Mouse (Mus musculus): ENCODE results near the gene Slc25a3. TPM values are rescaled to one million over a fixed set of nuclear protein-coding genes. Genes with fewer than 3 reads are reported as not detected.

Slc25a3 gene
- total and polyA plus RNA-seq, 3 experiments = 428 to 792 (median 509) TPM

DNA sequence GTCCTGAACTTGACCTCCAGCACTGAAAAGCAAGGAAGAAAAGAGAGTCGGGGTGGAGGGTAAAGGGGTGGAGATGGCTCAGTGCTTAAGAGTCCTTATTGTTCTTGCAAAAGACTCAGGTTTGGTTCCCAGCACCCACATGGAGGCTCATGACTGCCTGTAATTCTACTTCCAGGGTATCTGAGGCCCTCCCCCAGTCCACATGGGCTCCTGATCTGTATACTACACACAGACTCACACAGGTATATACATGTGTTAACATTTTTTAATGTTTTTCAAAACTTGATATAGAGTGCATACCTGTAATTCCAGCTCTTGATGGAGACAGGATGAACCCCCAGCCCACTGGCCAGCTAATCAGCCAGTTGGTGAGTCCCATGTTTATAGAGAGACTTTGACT is 23.8 kb downstream of the Slc25a3 start:
- no peak overlapping the region for H3K27ac ChIP-seq (ENCODE audit: insufficient read depth, low read depth)
- H3K4me2 ChIP-seq (ENCODE audit: insufficient read depth, low read depth, poor library complexity, severe bottlenecking) = no peak overlapping the region
- H3K79me2 ChIP-seq (replicated peaks; ENCODE audit: control insufficient read depth, extremely low read depth, insufficient read depth, poor library complexity, severe bottlenecking) = no peaks in the 10 kb centered on the region
- no peaks in the 10 kb centered on the region for H3K27me3 ChIP-seq (replicated peaks)
- H3K4me3 ChIP-seq (replicated peaks in 1 of 3; ENCODE audit: low read depth in 2 of 3, low read length in 2 of 3, poor library complexity in 1 of 3) = no peak overlapping the region
- in situ Hi-C loops (cut with MboI; ENCODE audit: low pct_ligation_motif_present, low pct_unique_long_range_greater_than_20kb, low sequenced_read_pairs) (no loop called here), dilution Hi-C loops (cut with MboI; ENCODE audit: extremely low pct_ligation_motif_present, extremely low pct_unique_long_range_greater_than_20kb, low sequenced_read_pairs) (no loop called here)
- no peaks in the 10 kb centered on the region for H3K4me1 ChIP-seq (ENCODE audit: control insufficient read depth in 1 of 2, insufficient read depth in 2 of 2)
- no peak overlapping the region for H3K9ac ChIP-seq (ENCODE audit: insufficient read depth, low read depth)
- no peak for DNase-seq (ENCODE audit: extremely low read depth)
- H3K36me3 ChIP-seq (replicated peaks in 1 of 2; ENCODE audit: control insufficient read depth in 1 of 2, insufficient read depth in 1 of 2, low read length in 1 of 2) = no peaks in the 10 kb centered on the region
- H3K9me3 ChIP-seq (replicated peaks; ENCODE audit: low read length) = no peaks in the 10 kb centered on the region
- no peak for TF ChIP-seq USF1 (IDR thresholded peaks at IDR 0.05; ENCODE audit: low read depth, low read length)
- TF ChIP-seq CTCF (conservative IDR thresholded peaks at IDR 0.05 in 1 of 2, IDR thresholded peaks at IDR 0.05 in 1 of 2; ENCODE audit: low read depth in 2 of 2, low read length in 2 of 2) = no peak
- no peak for TF ChIP-seq RCOR1 (conservative IDR thresholded peaks at IDR 0.05; ENCODE audit: low read depth, low read length)
- no peak for TF ChIP-seq HCFC1 (IDR thresholded peaks at IDR 0.05; ENCODE audit: low read depth, low read length)
- no peak for TF ChIP-seq CHD2 (IDR thresholded peaks at IDR 0.05; ENCODE audit: low read length)
- TF ChIP-seq TBP (conservative IDR thresholded peaks at IDR 0.05; ENCODE audit: low read depth, low read length) = no peak
- no peak for TF ChIP-seq JUN (IDR thresholded peaks at IDR 0.05; ENCODE audit: insufficient read depth, low read depth, low read length)
- no peak for TF ChIP-seq MEF2A (IDR thresholded peaks at IDR 0.05; ENCODE audit: borderline replicate concordance, low read depth, low read length)
- TF ChIP-seq RAD21 (IDR thresholded peaks at IDR 0.05; ENCODE audit: low read depth, low read length) = no peak
- no peak for TF ChIP-seq CHD1 (IDR thresholded peaks at IDR 0.05; ENCODE audit: low read depth, low read length)
- TF ChIP-seq POLR2AphosphoS2 (IDR thresholded peaks at IDR 0.05; ENCODE audit: low read depth, low read length) = no peak
- TF ChIP-seq IRF4 (IDR thresholded peaks at IDR 0.05; ENCODE audit: low read depth, low read length) = no peak
- TF ChIP-seq MXI1 (IDR thresholded peaks at IDR 0.05; ENCODE audit: low read depth, low read length) = no peak
- no peak for TF ChIP-seq PAX5 (IDR thresholded peaks at IDR 0.05; ENCODE audit: low read length)
- TF ChIP-seq ZKSCAN1 (IDR thresholded peaks at IDR 0.05; ENCODE audit: borderline replicate concordance, low read depth, low read length) = no peak
- no peak for TF ChIP-seq MAFK (IDR thresholded peaks at IDR 0.05; ENCODE audit: insufficient replicate concordance, low read length)
- TF ChIP-seq NRF1 (IDR thresholded peaks at IDR 0.05; ENCODE audit: low read depth, low read length) = no peak

DNA sequence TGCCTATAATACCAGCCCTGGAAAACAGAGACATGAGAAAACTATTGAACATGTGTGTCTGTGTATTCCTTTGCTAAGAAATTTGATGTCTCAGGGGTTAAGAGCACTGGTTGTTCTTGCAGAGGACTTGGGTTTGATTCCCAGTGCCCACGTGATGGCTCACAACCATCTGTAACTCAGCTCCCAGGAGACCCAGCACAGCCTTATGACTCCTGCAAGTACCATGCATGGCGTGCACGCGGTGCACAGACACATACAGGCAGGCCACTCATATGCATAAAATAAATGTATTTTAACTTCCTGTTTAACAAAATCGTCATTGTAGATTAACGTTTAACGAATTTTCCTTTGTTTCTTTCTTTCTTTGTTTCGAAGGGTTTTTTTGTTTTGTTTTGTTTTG is 25.8 kb downstream of the Slc25a3 start:
- dilution Hi-C loops (cut with MboI; ENCODE audit: extremely low pct_ligation_motif_present, extremely low pct_unique_long_range_greater_than_20kb, low sequenced_read_pairs) = no loop called here
- H3K4me1 ChIP-seq (ENCODE audit: control insufficient read depth in 1 of 2, insufficient read depth in 2 of 2) = no peaks in the 10 kb centered on the region
- no peak for DNase-seq (ENCODE audit: extremely low read depth)
- no peaks in the 10 kb centered on the region for H3K36me3 ChIP-seq (replicated peaks in 1 of 2; ENCODE audit: control insufficient read depth in 1 of 2, insufficient read depth in 1 of 2, low read length in 1 of 2)
- no peak overlapping the region for H3K4me3 ChIP-seq (replicated peaks in 1 of 3; ENCODE audit: low read depth in 2 of 3, low read length in 2 of 3, poor library complexity in 1 of 3)
- H3K79me2 ChIP-seq (replicated peaks; ENCODE audit: control insufficient read depth, extremely low read depth, insufficient read depth, poor library complexity, severe bottlenecking) = no peaks in the 10 kb centered on the region
- in situ Hi-C loops (cut with MboI; ENCODE audit: low pct_ligation_motif_present, low pct_unique_long_range_greater_than_20kb, low sequenced_read_pairs) = no loop called here
- no peaks in the 10 kb centered on the region for H3K9me3 ChIP-seq (replicated peaks; ENCODE audit: low read length)
- no peak overlapping the region for H3K4me2 ChIP-seq (ENCODE audit: insufficient read depth, low read depth, poor library complexity, severe bottlenecking)
- no peak for TF ChIP-seq MAZ (IDR thresholded peaks at IDR 0.05; ENCODE audit: low read depth, low read length)
- TF ChIP-seq MYC (IDR thresholded peaks at IDR 0.05; ENCODE audit: low read depth, low read length) = no peak
- no peak for TF ChIP-seq ELF1 (IDR thresholded peaks at IDR 0.05; ENCODE audit: low read depth, low read length)
- no peak for TF ChIP-seq EP300 (IDR thresholded peaks at IDR 0.05; ENCODE audit: low read length)
- TF ChIP-seq BHLHE40 (IDR thresholded peaks at IDR 0.05; ENCODE audit: low read depth, low read length) = no peak
- TF ChIP-seq POLR2A (IDR thresholded peaks at IDR 0.05; ENCODE audit: low read depth, low read length) = no peak
- H3K27ac ChIP-seq (ENCODE audit: insufficient read depth, low read depth) = no peak overlapping the region
- H3K27me3 ChIP-seq (replicated peaks) = no peaks in the 10 kb centered on the region
- no peak overlapping the region for H3K9ac ChIP-seq (ENCODE audit: insufficient read depth, low read depth)
